Mouse (Mus musculus) testis, adult 2 months (tissue): ENCODE measurements around the gene Ccdc114. TPM values are rescaled to one million over a fixed set of nuclear protein-coding genes. Genes with fewer than 3 reads are reported as not detected.

Experiments
- H3K27ac ChIP-seq: fragments of 200-500 bp; 2 replicates; pipeline ENCODE4 v1.5.1; 2012; ENCODE audit warnings: low read depth, low read length; ENCODE audit not compliant: control insufficient read depth, insufficient read depth
- H3K27me3 ChIP-seq: fragments of 200-500 bp; 2 replicates; pipeline ENCODE4 v1.6.1; 2012; ENCODE audit warnings: mild to moderate bottlenecking, low read length, moderate library complexity; ENCODE audit not compliant: control insufficient read depth, insufficient read depth
- H3K36me3 ChIP-seq: fragments of 200-500 bp; 2 replicates; pipeline ENCODE4 v1.6.1; 2012; ENCODE audit warnings: mild to moderate bottlenecking, low read length; ENCODE audit not compliant: control insufficient read depth, insufficient read depth
- H3K4me1 ChIP-seq: fragments of 200-500 bp; 2 replicates; pipeline ENCODE4 v1.6.1; 2012; ENCODE audit warnings: low read length; ENCODE audit not compliant: control insufficient read depth, insufficient read depth
- H3K4me3 ChIP-seq: fragments of 200-500 bp; 2 replicates; pipeline ENCODE4 v1.5.1; 2012; ENCODE audit warnings: low read depth, mild to moderate bottlenecking, low read length, moderate library complexity, mixed read lengths; ENCODE audit not compliant: control insufficient read depth
- CTCF ChIP-seq: fragments of 200-500 bp; IDR thresholded peaks from 2 replicates; pipeline ENCODE4 v1.5.1; 2012; ENCODE audit warnings: low read depth, mild to moderate bottlenecking, inconsistent platforms, low read length, moderate library complexity; ENCODE audit not compliant: control insufficient read depth, insufficient read depth, insufficient replicate concordance
- POLR2A ChIP-seq: fragments of 200-500 bp; IDR thresholded peaks from 2 replicates; pipeline ENCODE4 v1.6.1; 2012; ENCODE audit warnings: low read depth, mild to moderate bottlenecking, inconsistent platforms, low read length, moderate library complexity; ENCODE audit not compliant: control insufficient read depth
- polyA plus RNA-seq: library from polyadenylated mRNA; depleted of rRNA; stranded (reverse); fragments of >200 nt; gene quantifications from 2 replicates; pipeline ENCODE4 v1.2.3, GENCODE M21; 2012

The Ccdc114 gene
- polyA plus RNA-seq, 1 experiment = 26.2 TPM

GRCm38 (mm10) chr7:45919761-45920160 is 4.1 kb upstream of the Ccdc114 start:
- no peak overlapping the region for H3K4me3 ChIP-seq
- H3K27ac ChIP-seq = no peak overlapping the region; the same call in 1 of the 2 replicates
- no peaks in the 10 kb centered on the region for H3K36me3 ChIP-seq
- H3K4me1 ChIP-seq = peaks cover 36% of the 10 kb centered on the region
- no peaks in the 10 kb centered on the region for H3K27me3 ChIP-seq
- no peak for TF ChIP-seq CTCF
- no peak for TF ChIP-seq POLR2A

DNA sequence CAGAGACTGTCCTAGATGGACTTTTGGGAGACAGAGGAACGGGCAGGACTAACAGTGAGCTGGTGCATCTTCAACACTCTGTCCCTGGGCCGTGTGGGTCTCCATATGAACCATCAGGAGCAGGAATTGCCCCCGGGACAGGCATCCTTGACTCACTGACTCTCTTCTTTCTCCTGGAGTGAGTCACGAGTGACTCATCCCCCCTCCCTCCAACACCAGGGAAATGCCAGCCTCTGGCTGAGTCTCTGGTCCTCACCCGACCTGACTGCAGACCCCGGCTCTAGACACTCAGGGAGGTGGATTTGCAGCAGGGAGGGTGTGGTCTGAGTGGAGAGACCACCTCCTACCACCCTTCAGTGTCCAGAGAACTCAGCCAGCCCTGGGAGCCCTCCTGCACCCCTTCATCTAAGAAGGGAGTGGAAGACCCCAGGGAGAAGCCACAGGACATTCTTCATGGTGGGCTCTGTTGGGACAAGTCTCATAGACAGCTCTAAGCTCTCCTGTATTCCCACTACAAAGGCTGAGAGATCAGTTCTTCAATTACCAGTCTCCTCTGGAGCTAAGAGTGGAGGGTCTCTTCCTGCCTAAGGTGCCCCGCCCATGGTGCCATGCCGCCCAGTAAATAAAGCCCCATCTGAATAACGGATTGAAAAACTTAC is 3.2 kb upstream of the Ccdc114 start:
- peak overlapping the region; percentile 77 for H3K27ac ChIP-seq
- H3K27me3 ChIP-seq = no peaks in the 10 kb centered on the region
- TF ChIP-seq POLR2A (no peak), CTCF (no peak)
- H3K4me3 ChIP-seq = peak overlapping the region; percentile 53
- no peaks in the 10 kb centered on the region for H3K36me3 ChIP-seq
- peaks cover 36% of the 10 kb centered on the region for H3K4me1 ChIP-seq

DNA sequence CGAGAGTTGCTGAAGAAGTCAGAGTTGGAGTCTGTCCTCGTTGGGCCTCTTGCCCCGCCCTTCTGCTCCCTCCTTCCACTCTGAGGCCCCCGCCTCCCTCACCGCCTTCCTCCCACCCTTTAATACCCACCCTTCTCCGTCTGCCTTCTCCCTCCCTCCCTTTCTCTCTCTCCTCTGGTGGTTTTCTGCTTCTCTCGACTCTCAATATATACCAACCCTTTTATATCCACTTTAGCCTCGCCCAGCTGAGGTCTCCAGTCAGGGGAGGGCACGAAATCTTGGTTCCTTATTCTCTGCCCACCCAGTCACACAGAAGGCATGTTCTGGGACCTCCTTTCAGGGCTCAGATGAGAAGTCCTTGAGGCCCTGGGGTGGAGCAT is 2.6 kb upstream of the Ccdc114 start, which contains the start of gene Emp3:
TSS of gene Emp3 (minus strand) at position 163 of the 380 bp plus-strand sequence.
- Histone ChIP-seq H3K27ac (peak within 1 kb of the TSS; percentile 93), H3K4me3 (peak within 1 kb of the TSS; percentile 84), H3K27me3 (no peaks in the 10 kb centered on the region), H3K4me1 (peaks cover 34% of the 10 kb centered on the region), H3K36me3 (no peaks in the 10 kb centered on the region)
- no peak for TF ChIP-seq POLR2A
- no peak for TF ChIP-seq CTCF

- no peaks in the 10 kb centered on the region for H3K36me3 ChIP-seq
- peaks cover 30% of the 10 kb centered on the region for H3K4me1 ChIP-seq
- peak overlapping the region; percentile 93 for H3K27ac ChIP-seq
- no peaks in the 10 kb centered on the region for H3K27me3 ChIP-seq
- H3K4me3 ChIP-seq = peak overlapping the region; percentile 84
- TF ChIP-seq POLR2A (no peak), CTCF (no peak)
Measured at GRCm38 (mm10) chr7:45921950-45922600, 1.8 kb upstream of the Ccdc114 start.

DNA sequence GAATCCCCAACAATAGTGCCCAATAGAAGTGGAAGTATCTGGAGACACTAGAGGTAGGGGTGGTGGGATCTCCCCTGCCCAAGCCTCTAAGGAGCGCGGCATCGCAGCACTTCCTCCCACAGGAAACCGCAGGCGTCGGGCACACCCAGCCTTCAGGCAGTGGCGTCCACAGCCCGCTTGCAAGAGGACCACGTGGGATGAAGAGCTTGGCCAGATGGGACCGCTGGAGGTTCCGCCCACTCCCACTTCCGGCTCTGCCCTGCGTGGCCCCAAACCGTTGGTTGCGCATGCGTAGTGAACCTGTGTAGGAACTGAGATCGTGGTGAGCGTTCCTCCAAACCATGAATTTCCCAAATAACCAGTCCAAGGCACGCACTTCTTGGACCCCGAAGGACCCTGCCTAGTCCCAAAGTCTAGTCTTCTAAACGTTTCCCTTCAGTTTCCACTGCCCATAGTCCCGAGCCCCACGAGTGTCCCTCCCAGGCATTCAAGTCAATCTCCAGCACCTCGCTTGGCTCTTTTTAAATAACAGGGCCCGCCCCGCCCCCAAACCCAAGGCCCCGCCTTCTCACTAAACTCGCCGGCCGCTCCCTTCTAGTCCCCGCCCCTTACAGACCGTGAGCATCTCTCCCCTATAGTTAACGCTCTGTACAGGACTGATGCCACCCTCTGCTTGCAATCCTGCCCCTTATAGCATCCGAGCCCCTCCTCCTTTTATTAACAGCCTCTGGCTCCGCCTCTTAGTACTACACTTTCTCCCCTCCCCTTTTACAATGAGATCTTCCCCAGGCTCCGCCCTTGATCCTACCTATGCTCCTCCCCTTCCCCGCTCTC is 727 bp upstream of the Ccdc114 start:
- Histone ChIP-seq H3K4me1 (peaks cover 27% of the 10 kb centered on the region), H3K27ac (peak overlapping the region; percentile 93)
- TF ChIP-seq CTCF = no peak
- TF ChIP-seq POLR2A = peak; percentile 80

DNA sequence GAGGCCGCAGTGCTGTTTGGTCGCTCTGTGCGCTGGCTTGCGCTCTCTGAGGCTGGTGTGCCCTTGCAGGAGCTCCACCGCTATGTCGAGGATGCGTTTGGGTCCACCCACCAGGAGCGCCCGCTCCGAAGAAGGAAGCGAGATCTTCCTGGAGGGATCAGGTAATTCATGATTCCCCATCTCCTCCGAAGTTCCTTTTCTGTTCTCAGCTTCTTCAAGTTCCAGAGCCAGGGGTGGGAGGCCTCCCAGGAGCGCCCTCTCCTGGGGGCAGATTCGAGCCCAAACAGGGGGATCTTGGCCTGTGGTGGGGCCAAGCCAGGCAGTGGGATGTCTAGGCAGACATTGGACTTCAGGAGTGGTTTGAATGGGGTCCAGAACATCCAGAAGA is 551 bp downstream of the Ccdc114 start:
- no peaks in the 10 kb centered on the region for H3K27me3 ChIP-seq
- H3K27ac ChIP-seq = peak overlapping the region; percentile 93
- peak overlapping the region; percentile 84 for H3K4me3 ChIP-seq
- peaks cover 31% of the 10 kb centered on the region for H3K4me1 ChIP-seq
- TF ChIP-seq CTCF (no peak), POLR2A (no peak)
- no peaks in the 10 kb centered on the region for H3K36me3 ChIP-seq

More for the DNA sequence above, 727 bp upstream of the Ccdc114 start:
- Histone ChIP-seq H3K27me3 (no peaks in the 10 kb centered on the region), H3K4me3 (peak overlapping the region; percentile 84), H3K36me3 (no peaks in the 10 kb centered on the region)

- no peaks in the 10 kb centered on the region for H3K27me3 ChIP-seq
- TF ChIP-seq POLR2A (no peak), CTCF (no peak)
- H3K4me1 ChIP-seq = peaks cover 14% of the 10 kb centered on the region
- no peak overlapping the region for H3K27ac ChIP-seq
- no peaks in the 10 kb centered on the region; the same call in 1 of the 2 replicates for H3K36me3 ChIP-seq
- H3K4me3 ChIP-seq = peak overlapping the region; percentile 60
Measured at GRCm38 (mm10) chr7:45928626-45929295, 4.9 kb downstream of the Ccdc114 start.
